Mouse (Mus musculus) myocyte (in vitro differentiated cells): ENCODE measurements around the gene Ssbp2. TPM values are rescaled to one million over a fixed set of nuclear protein-coding genes. Genes with fewer than 3 reads are reported as not detected.

Source experiments
- H3K27me3 ChIP-seq: one replicate; pipeline ENCODE4 v1.6.1; 2011; ENCODE audit not compliant: control insufficient read depth, insufficient read depth, insufficient read length
- H3K36me3 ChIP-seq: one replicate; pipeline ENCODE4 v1.6.1; 2011; ENCODE audit not compliant: control insufficient read depth, insufficient read depth
- H3K4me2 ChIP-seq: one replicate; pipeline ENCODE4 v1.6.1; 2011; ENCODE audit warnings: low read depth, control low read depth
- H3K4me3 ChIP-seq: one replicate; pipeline ENCODE4 v1.5.1; 2011; ENCODE audit warnings: mild to moderate bottlenecking, control low read depth, moderate library complexity
- H3K79me2 ChIP-seq: one replicate; pipeline ENCODE4 v1.6.1; 2011; ENCODE audit not compliant: control insufficient read depth, insufficient read depth
- H3ac ChIP-seq: one replicate; pipeline ENCODE4 v1.6.1; 2011; ENCODE audit not compliant: control insufficient read depth, insufficient read length
- CEBPB ChIP-seq: IDR thresholded peaks from 2 replicates; pipeline ENCODE4 v1.6.1; 2011; ENCODE audit warnings: mild to moderate bottlenecking, moderate library complexity; ENCODE audit not compliant: poor library complexity, insufficient read depth, severe bottlenecking
- E2F4 ChIP-seq: IDR thresholded peaks from one replicate; pipeline ENCODE4 v1.6.1; 2011; ENCODE audit warnings: mild to moderate bottlenecking, control low read depth, moderate library complexity; ENCODE audit not compliant: insufficient read depth
- MAX ChIP-seq: IDR thresholded peaks from one replicate; pipeline ENCODE4 v1.6.1; 2011; ENCODE audit warnings: low read depth, mild to moderate bottlenecking, control low read depth
- MYOD1 ChIP-seq, 3 experiments: IDR thresholded peaks; one replicate each; pipeline ENCODE4 v1.6.1; 2011; ENCODE audit warnings: control low read depth in 2 of 3, low read depth in 2 of 3, mild to moderate bottlenecking in 2 of 3, moderate library complexity in 1 of 3; ENCODE audit not compliant: insufficient read length in 2 of 3, control insufficient read depth in 1 of 3
- MYOG ChIP-seq, 3 experiments: IDR thresholded peaks; one replicate each; pipeline ENCODE4 v1.6.1; 2011; ENCODE audit warnings: control low read depth in 2 of 3, low read depth in 2 of 3, mild to moderate bottlenecking in 2 of 3; ENCODE audit not compliant: insufficient read length in 2 of 3, control insufficient read depth in 1 of 3, insufficient read depth in 1 of 3
- POLR2A ChIP-seq: IDR thresholded peaks from one replicate; pipeline ENCODE4 v1.6.1; 2011; ENCODE audit warnings: low read depth, mild to moderate bottlenecking, control low read depth, moderate library complexity; ENCODE audit not compliant: insufficient read length
- POLR2AphosphoS2 ChIP-seq: IDR thresholded peaks from one replicate; pipeline ENCODE4 v1.6.1; 2011; ENCODE audit warnings: low read depth, control low read depth; ENCODE audit not compliant: insufficient read length
- REST ChIP-seq: IDR thresholded peaks from one replicate; pipeline ENCODE4 v1.6.1; 2011; ENCODE audit warnings: mild to moderate bottlenecking, control low read depth, moderate library complexity; ENCODE audit not compliant: insufficient read depth, insufficient read length
- SRF ChIP-seq: IDR thresholded peaks from one replicate; pipeline ENCODE4 v1.6.1; 2011; ENCODE audit warnings: low read depth; ENCODE audit not compliant: control insufficient read depth, insufficient read length
- TCF12 ChIP-seq: IDR thresholded peaks from one replicate; pipeline ENCODE4 v1.6.1; 2011; ENCODE audit warnings: mild to moderate bottlenecking, control low read depth; ENCODE audit not compliant: poor library complexity, insufficient read depth, severe bottlenecking
- TCF3 ChIP-seq: IDR thresholded peaks from one replicate; pipeline ENCODE4 v1.6.1; 2011; ENCODE audit warnings: low read depth, control low read depth; ENCODE audit not compliant: insufficient read length
- USF1 ChIP-seq: IDR thresholded peaks from one replicate; pipeline ENCODE4 v1.6.1; 2011; ENCODE audit warnings: low read depth, mild to moderate bottlenecking, control low read depth, moderate library complexity
- polyA plus RNA-seq: library from polyadenylated mRNA; unstranded; fragments of >200 nt; fragmentation: generic; extraction: Trizol; gene quantifications from one replicate; pipeline ENCODE4 v1.2.1, GENCODE M21; 2012; ENCODE audit warnings: missing spikeins

Gene Ssbp2
- polyA plus RNA-seq, 1 experiment: 52.1 TPM

DNA sequence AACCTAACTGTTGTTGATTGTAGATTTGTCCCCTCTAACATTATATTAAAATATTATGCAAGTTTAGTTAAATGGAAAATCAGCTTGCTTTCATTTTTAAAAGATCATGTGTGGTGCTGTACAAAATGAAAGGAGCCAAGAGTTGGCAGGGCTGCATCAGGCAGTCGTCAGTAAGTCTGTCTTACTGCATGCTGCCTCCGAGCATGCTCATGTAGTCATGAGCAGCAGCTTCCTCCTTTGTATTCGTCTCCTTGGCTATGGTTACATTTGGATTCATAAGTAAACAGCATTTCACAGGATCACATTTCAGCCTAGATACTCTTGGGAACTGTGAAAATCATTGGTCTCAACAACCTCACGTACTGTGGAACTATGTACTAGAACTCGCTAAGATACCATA is 180.1 kb downstream of the Ssbp2 start:
- Histone ChIP-seq H3K4me3 (no peak overlapping the region), H3K36me3 (no peaks in the 10 kb centered on the region), H3ac (no peak overlapping the region), H3K27me3 (no peaks in the 10 kb centered on the region), H3K4me2 (no peak overlapping the region), H3K79me2 (no peaks in the 10 kb centered on the region)
- TF ChIP-seq USF1: no peak
- no peak for TF ChIP-seq CEBPB
- TF ChIP-seq POLR2A: no peak

DNA sequence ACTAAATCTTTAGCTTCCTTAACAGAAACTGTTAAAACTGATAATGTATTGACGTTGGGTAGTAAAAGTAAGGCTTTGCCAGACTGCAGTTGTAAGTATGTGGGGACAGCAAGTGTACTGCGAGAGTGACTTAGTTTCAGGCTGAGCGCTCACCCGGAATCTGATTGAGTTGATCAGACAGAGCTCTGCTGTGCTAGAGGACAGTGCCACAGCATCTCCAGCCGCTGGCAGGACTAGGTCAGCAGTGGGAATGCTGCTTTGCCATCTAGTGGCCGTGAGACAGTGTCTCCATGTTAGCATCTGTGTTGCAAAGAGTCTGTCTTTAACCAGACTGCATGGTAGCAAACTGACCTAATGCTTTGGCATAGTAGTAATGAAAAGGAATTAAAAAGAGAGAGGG is 188.2 kb downstream of the Ssbp2 start:
- Histone ChIP-seq H3K4me2 (no peak overlapping the region), H3K36me3 (no peaks in the 10 kb centered on the region), H3K79me2 (no peaks in the 10 kb centered on the region), H3K4me3 (no peak overlapping the region), H3ac (no peak overlapping the region), H3K27me3 (no peaks in the 10 kb centered on the region)
- TF ChIP-seq POLR2AphosphoS2 (no peak), TCF12 (no peak), MYOG (IDR thresholded peaks at IDR 0.05; ENCODE audit: control insufficient read depth in 1 of 3, insufficient read depth in 1 of 3, insufficient read length in 2 of 3, low read depth in 2 of 3) (no peak), USF1 (no peak), TCF3 (no peak), CEBPB (no peak), MYOD1 (IDR thresholded peaks at IDR 0.05; ENCODE audit: control insufficient read depth in 1 of 3, insufficient read length in 2 of 3, low read depth in 2 of 3) (no peak), E2F4 (no peak), MAX (no peak), REST (no peak), SRF (no peak), POLR2A (no peak)

DNA sequence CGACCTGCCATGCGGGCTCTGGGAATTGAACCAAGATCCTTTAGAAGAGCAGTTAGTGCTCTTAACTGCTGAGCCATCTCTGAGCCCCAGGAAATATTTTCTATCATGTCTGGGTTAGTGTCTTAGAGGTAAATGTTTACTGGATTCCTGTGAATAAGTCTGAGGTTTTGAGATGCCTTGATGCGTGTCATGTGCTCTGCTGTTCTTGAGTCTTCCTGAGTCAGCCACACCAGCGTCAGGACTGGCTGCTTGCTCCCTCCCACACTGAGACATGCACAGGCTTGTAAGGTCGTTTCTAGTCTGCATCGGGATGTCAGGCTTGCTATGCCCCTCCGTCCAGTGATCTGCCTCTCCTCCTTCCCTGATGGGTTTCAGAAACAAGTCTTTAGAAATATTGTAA is 189.8 kb downstream of the Ssbp2 start:
- H3K4me3 ChIP-seq: no peak overlapping the region
- no peak overlapping the region for H3ac ChIP-seq
- no peak overlapping the region for H3K4me2 ChIP-seq
- no peak for TF ChIP-seq MYOD1 (IDR thresholded peaks at IDR 0.05; ENCODE audit: control insufficient read depth in 1 of 3, insufficient read length in 2 of 3, low read depth in 2 of 3)
- TF ChIP-seq MYOG (IDR thresholded peaks at IDR 0.05; ENCODE audit: control insufficient read depth in 1 of 3, insufficient read depth in 1 of 3, insufficient read length in 2 of 3, low read depth in 2 of 3): no peak
- TF ChIP-seq TCF3: no peak
- no peak for TF ChIP-seq E2F4
- TF ChIP-seq POLR2AphosphoS2: no peak
- TF ChIP-seq POLR2A: no peak
- no peak for TF ChIP-seq REST
- TF ChIP-seq CEBPB: no peak
- no peak for TF ChIP-seq SRF
- TF ChIP-seq TCF12: no peak
- no peak for TF ChIP-seq USF1
- TF ChIP-seq MAX: no peak
- no peaks in the 10 kb centered on the region for H3K79me2 ChIP-seq
- no peaks in the 10 kb centered on the region for H3K36me3 ChIP-seq
- no peaks in the 10 kb centered on the region for H3K27me3 ChIP-seq

DNA sequence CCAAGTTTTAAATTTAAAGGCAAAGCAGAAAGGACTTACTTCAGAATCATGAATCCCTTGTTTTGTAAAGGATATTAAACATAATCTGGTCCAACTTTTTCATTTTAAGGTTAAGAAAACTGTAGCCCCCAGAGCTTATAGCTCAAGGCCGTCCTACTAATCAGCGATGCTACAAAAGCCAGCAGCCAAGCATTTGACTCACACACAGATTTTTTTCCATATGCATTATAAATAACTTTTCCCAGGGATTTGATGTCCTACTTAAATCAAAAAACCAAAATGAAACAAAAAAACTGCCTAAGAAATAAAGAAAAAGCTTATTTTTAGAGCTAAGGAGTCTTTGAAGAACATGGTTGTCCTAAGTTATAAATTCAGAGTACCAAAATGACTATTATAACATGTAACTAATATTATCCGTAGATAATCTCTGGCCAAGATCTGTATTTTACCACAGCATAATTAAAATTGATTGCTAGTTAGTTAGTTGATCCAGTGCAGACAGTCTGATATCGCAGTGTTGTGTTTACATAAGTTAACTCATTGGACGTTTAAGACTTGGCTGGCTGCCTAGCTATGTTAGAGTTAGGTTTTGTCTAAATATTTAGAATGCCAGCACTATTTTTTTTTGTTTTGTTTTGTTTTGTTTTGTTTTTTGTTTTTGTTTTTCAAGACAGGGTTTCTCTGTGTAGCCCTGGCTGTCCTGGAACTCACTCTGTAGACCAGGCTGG is 201.1 kb downstream of the Ssbp2 start:
- no peak overlapping the region for H3ac ChIP-seq
- H3K79me2 ChIP-seq: no peaks in the 10 kb centered on the region
- no peak overlapping the region for H3K4me3 ChIP-seq
- no peaks in the 10 kb centered on the region for H3K27me3 ChIP-seq
- no peak overlapping the region for H3K4me2 ChIP-seq
- H3K36me3 ChIP-seq: no peaks in the 10 kb centered on the region
- no peak for TF ChIP-seq MAX

DNA sequence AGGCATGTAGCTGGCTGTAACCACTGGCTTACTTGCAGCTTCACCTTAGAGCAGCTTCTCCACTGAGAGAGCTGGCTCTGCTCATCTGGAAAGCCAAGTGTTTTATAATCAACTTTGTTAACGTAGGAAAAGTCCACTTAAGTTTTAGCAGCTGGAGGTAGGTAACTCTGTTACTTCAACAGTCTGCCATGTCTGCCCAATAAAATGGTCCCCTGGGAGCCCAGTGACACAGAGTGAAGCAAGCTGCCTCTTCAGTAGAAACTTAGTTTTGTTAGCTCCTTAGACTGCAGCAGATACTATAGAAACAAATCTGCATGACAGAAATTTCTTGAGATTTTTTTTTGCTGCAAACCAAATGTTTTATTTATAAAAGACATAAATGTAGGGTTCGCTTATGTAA is 202.7 kb downstream of the Ssbp2 start:
- Histone ChIP-seq H3ac (no peak overlapping the region), H3K27me3 (no peaks in the 10 kb centered on the region), H3K36me3 (no peaks in the 10 kb centered on the region), H3K4me2 (no peak overlapping the region), H3K79me2 (no peaks in the 10 kb centered on the region), H3K4me3 (no peak overlapping the region)
- no peak for TF ChIP-seq MYOG (IDR thresholded peaks at IDR 0.05; ENCODE audit: control insufficient read depth in 1 of 3, insufficient read depth in 1 of 3, insufficient read length in 2 of 3, low read depth in 2 of 3)
- no peak for TF ChIP-seq E2F4
- TF ChIP-seq SRF: no peak
- no peak for TF ChIP-seq USF1
- no peak for TF ChIP-seq MYOD1 (IDR thresholded peaks at IDR 0.05; ENCODE audit: control insufficient read depth in 1 of 3, insufficient read length in 2 of 3, low read depth in 2 of 3)
- TF ChIP-seq POLR2AphosphoS2: no peak
- TF ChIP-seq CEBPB: no peak
- no peak for TF ChIP-seq TCF3
- no peak for TF ChIP-seq MAX
- TF ChIP-seq REST: no peak
- no peak for TF ChIP-seq TCF12
- TF ChIP-seq POLR2A: no peak
